Mouse (Mus musculus) limb, embryonic 13.5 days (tissue): Measurements from ENCODE around the gene Papln. TPM values are rescaled to one million over a fixed set of nuclear protein-coding genes. Genes with fewer than 3 reads are reported as not detected.

Experiments
- ATAC-seq: fragments of 200-750 bp; cut with Nextera tagmentation; 2 replicates; pipeline ENCODE4 v1.8.0; 2017; ENCODE audit warnings: low read depth, moderate number of reproducible peaks, moderate TSS enrichment; ENCODE audit not compliant: low FRiP score
- H3K27ac ChIP-seq: fragments of 300-500 bp; sonication (generic); 2 replicates; pipeline ENCODE4 v1.5.1; 2015; ENCODE audit warnings: inconsistent platforms, mild to moderate bottlenecking, moderate library complexity
- H3K27me3 ChIP-seq: fragments of 300-500 bp; sonication (generic); 2 replicates; pipeline ENCODE4 v1.6.1; 2015; ENCODE audit warnings: mild to moderate bottlenecking, inconsistent platforms
- H3K36me3 ChIP-seq: fragments of 300-500 bp; sonication (generic); 2 replicates; pipeline ENCODE4 v1.6.1; 2015; ENCODE audit warnings: inconsistent platforms, mild to moderate bottlenecking, moderate library complexity
- H3K4me1 ChIP-seq: fragments of 300-500 bp; sonication (generic); 2 replicates; pipeline ENCODE4 v1.6.1; 2015; ENCODE audit warnings: inconsistent platforms
- H3K4me2 ChIP-seq: fragments of 300-500 bp; sonication (generic); replicated peaks from 2 replicates; pipeline ENCODE4 v1.6.1; 2015; ENCODE audit warnings: inconsistent platforms, mild to moderate bottlenecking, moderate library complexity
- H3K4me3 ChIP-seq: fragments of 300-500 bp; sonication (generic); 2 replicates; pipeline ENCODE4 v1.5.1; 2015; ENCODE audit warnings: moderate library complexity, mild to moderate bottlenecking, inconsistent platforms
- H3K9ac ChIP-seq: fragments of 300-500 bp; sonication (generic); 2 replicates; pipeline ENCODE4 v1.6.1; 2015; ENCODE audit warnings: mild to moderate bottlenecking, inconsistent platforms
- H3K9me3 ChIP-seq: fragments of 300-500 bp; sonication (generic); 2 replicates; pipeline ENCODE4 v1.6.1; 2016; ENCODE audit warnings: inconsistent platforms
- WGBS: fragments of 180-500 bp; shearing (Covaris S2); methylation state at CpG from one replicate; pipeline ENCODE4 v1.1.7; 2015; 5-methylcytosine and 5-hydroxymethylcytosine counted together
- polyA plus RNA-seq: library from polyadenylated mRNA; unstranded; fragments of >200 nt; fragmentation: Nextera tagmentation; extraction: Ambion mirVana; gene quantifications from 2 replicates; pipeline ENCODE4 v1.2.1, GENCODE M21; 2015

Papln gene
- polyA plus RNA-seq, result 0.86 and 1.3 TPM in 2 replicates

- Histone ChIP-seq H3K27ac (no peak within 1 kb of the TSS), H3K4me3 (peak within 1 kb of the TSS; percentile 38), H3K36me3 (no peaks in the 10 kb centered on the region), H3K27me3 (peaks cover 21% of the 10 kb centered on the region; the same call in 1 of the 2 replicates), H3K4me2 (peak within 1 kb of the TSS; percentile 72), H3K9me3 (no peaks in the 10 kb centered on the region), H3K4me1 (peaks cover 48% of the 10 kb centered on the region), H3K9ac (peak within 1 kb of the TSS; percentile 54)
- WGBS, result 9% methylated on average over 24 of the region's 31 CpGs
- 0 out of 2 replicates have a peak, but pooled peaks have one; percentile 10 for ATAC-seq
Measured at GRCm38 (mm10) chr12:83763311-83764043, at the start of gene Papln. Gene Papln, plus strand, starts transcription at chr12:83763634.

GRCm38 (mm10) chr12:83713749-83714148, 49.7 kb upstream of the Papln start:
- Histone ChIP-seq H3K9ac (no peak overlapping the region), H3K4me2 (no peak overlapping the region), H3K36me3 (peaks cover 70% of the 10 kb centered on the region), H3K4me3 (no peak overlapping the region), H3K4me1 (no peaks in the 10 kb centered on the region), H3K27ac (no peak overlapping the region), H3K27me3 (no peaks in the 10 kb centered on the region), H3K9me3 (no peaks in the 10 kb centered on the region)
- WGBS, result 41% methylated on average over 2 of the region's 2 CpGs
- no peak for ATAC-seq

- H3K36me3 ChIP-seq, result peaks cover 76% of the 10 kb centered on the region
- H3K4me3 ChIP-seq, result no peak overlapping the region
- H3K27ac ChIP-seq, result no peak overlapping the region
- no peak for ATAC-seq
- no peaks in the 10 kb centered on the region for H3K27me3 ChIP-seq
- 89% methylated on average over 15 of the region's 15 CpGs for WGBS
- H3K9me3 ChIP-seq, result no peaks in the 10 kb centered on the region
- H3K4me1 ChIP-seq, result peaks cover 11% of the 10 kb centered on the region; the same call in 1 of the 2 replicates
- no peak overlapping the region for H3K4me2 ChIP-seq
- no peak overlapping the region for H3K9ac ChIP-seq
Measured at GRCm38 (mm10) chr12:83716416-83717184, 46.8 kb upstream of the Papln start.

- Histone ChIP-seq H3K9me3 (no peaks in the 10 kb centered on the region), H3K27ac (no peak overlapping the region), H3K9ac (no peak overlapping the region), H3K4me3 (no peak overlapping the region), H3K4me1 (peaks cover 12% of the 10 kb centered on the region; the same call in 1 of the 2 replicates), H3K27me3 (no peaks in the 10 kb centered on the region), H3K4me2 (no peak overlapping the region), H3K36me3 (peaks cover 73% of the 10 kb centered on the region)
- ATAC-seq, result no peak
- WGBS, result 86% methylated on average over 1 of the region's 1 CpGs
Measured at GRCm38 (mm10) chr12:83719431-83719830, 44.0 kb upstream of the Papln start.

- 51% methylated on average over 6 of the region's 6 CpGs for WGBS
- H3K4me2 ChIP-seq, result no peak overlapping the region
- no peak overlapping the region for H3K4me3 ChIP-seq
- H3K4me1 ChIP-seq, result peaks cover 12% of the 10 kb centered on the region; the same call in 1 of the 2 replicates
- H3K36me3 ChIP-seq, result peaks cover 73% of the 10 kb centered on the region
- no peaks in the 10 kb centered on the region for H3K9me3 ChIP-seq
- H3K9ac ChIP-seq, result no peak overlapping the region
- peak overlapping the region; percentile 69 for H3K27ac ChIP-seq
- H3K27me3 ChIP-seq, result no peaks in the 10 kb centered on the region
- ATAC-seq, result no peak
Measured at GRCm38 (mm10) chr12:83721281-83721680, 42.2 kb upstream of the Papln start.

GRCm38 (mm10) chr12:83723037-83723436, 40.4 kb upstream of the Papln start:
- no peaks in the 10 kb centered on the region for H3K9me3 ChIP-seq
- H3K4me3 ChIP-seq, result no peak overlapping the region
- ATAC-seq, result no peak
- 75% methylated on average over 3 of the region's 3 CpGs for WGBS
- H3K9ac ChIP-seq, result no peak overlapping the region
- H3K27ac ChIP-seq, result no peak overlapping the region
- no peak overlapping the region for H3K4me2 ChIP-seq
- H3K4me1 ChIP-seq, result peaks cover 12% of the 10 kb centered on the region; the same call in 1 of the 2 replicates
- peaks cover 66% of the 10 kb centered on the region for H3K36me3 ChIP-seq
- H3K27me3 ChIP-seq, result no peaks in the 10 kb centered on the region

GRCm38 (mm10) chr12:83726510-83727308, 36.7 kb upstream of the Papln start:
- H3K4me2 ChIP-seq, result no peak overlapping the region
- peaks cover 84% of the 10 kb centered on the region for H3K36me3 ChIP-seq
- H3K9me3 ChIP-seq, result no peaks in the 10 kb centered on the region
- no peak overlapping the region for H3K4me3 ChIP-seq
- WGBS, result 65% methylated on average over 12 of the region's 12 CpGs
- no peak for ATAC-seq
- no peak overlapping the region for H3K9ac ChIP-seq
- no peak overlapping the region for H3K27ac ChIP-seq
- no peaks in the 10 kb centered on the region for H3K27me3 ChIP-seq
- no peaks in the 10 kb centered on the region for H3K4me1 ChIP-seq

GRCm38 (mm10) chr12:83732225-83732624, 31.2 kb upstream of the Papln start:
- H3K9ac ChIP-seq, result no peak overlapping the region
- H3K36me3 ChIP-seq, result peaks cover 90% of the 10 kb centered on the region
- H3K4me1 ChIP-seq, result no peaks in the 10 kb centered on the region
- 93% methylated on average over 5 of the region's 5 CpGs for WGBS
- no peaks in the 10 kb centered on the region for H3K27me3 ChIP-seq
- ATAC-seq, result no peak
- no peak overlapping the region for H3K4me2 ChIP-seq
- no peaks in the 10 kb centered on the region for H3K9me3 ChIP-seq
- no peak overlapping the region for H3K27ac ChIP-seq
- H3K4me3 ChIP-seq, result no peak overlapping the region

- no peaks in the 10 kb centered on the region for H3K27me3 ChIP-seq
- WGBS, result 96% methylated on average over 10 of the region's 10 CpGs
Measured at GRCm38 (mm10) chr12:83734047-83734446, 29.4 kb upstream of the Papln start.

GRCm38 (mm10) chr12:83736236-83736635, 27.2 kb upstream of the Papln start:
- WGBS, result 86% methylated on average over 8 of the region's 8 CpGs

More at GRCm38 (mm10) chr12:83734047-83734446, 29.4 kb upstream of the Papln start:
- H3K4me1 ChIP-seq, result no peaks in the 10 kb centered on the region
- no peak overlapping the region for H3K4me2 ChIP-seq
- H3K9me3 ChIP-seq, result no peaks in the 10 kb centered on the region
- ATAC-seq, result no peak
- H3K4me3 ChIP-seq, result no peak overlapping the region
- peaks cover 74% of the 10 kb centered on the region for H3K36me3 ChIP-seq
- H3K27ac ChIP-seq, result no peak overlapping the region
- no peak overlapping the region for H3K9ac ChIP-seq

GRCm38 (mm10) chr12:83738651-83739050, 24.8 kb upstream of the Papln start:
- Histone ChIP-seq H3K9me3 (no peaks in the 10 kb centered on the region; the same call in 1 of the 2 replicates), H3K4me1 (no peaks in the 10 kb centered on the region; the same call in 1 of the 2 replicates), H3K4me3 (no peak overlapping the region), H3K4me2 (no peak overlapping the region), H3K9ac (no peak overlapping the region), H3K27me3 (no peaks in the 10 kb centered on the region), H3K36me3 (peaks cover 29% of the 10 kb centered on the region), H3K27ac (no peak overlapping the region)
- WGBS, result 97% methylated on average over 1 of the region's 1 CpGs
- ATAC-seq, result no peak

More at GRCm38 (mm10) chr12:83736236-83736635, 27.2 kb upstream of the Papln start:
- Histone ChIP-seq H3K27ac (no peak overlapping the region), H3K9ac (no peak overlapping the region), H3K4me2 (no peak overlapping the region), H3K4me3 (no peak overlapping the region), H3K36me3 (peaks cover 53% of the 10 kb centered on the region), H3K9me3 (no peaks in the 10 kb centered on the region; the same call in 1 of the 2 replicates), H3K4me1 (no peaks in the 10 kb centered on the region), H3K27me3 (no peaks in the 10 kb centered on the region)
- ATAC-seq, result no peak
